Mouse (Mus musculus): ENCODE measurements around the gene Atpaf2. TPM values are rescaled to one million over a fixed set of nuclear protein-coding genes. Genes with fewer than 3 reads are reported as not detected.

Gene Atpaf2
- total and polyA plus RNA-seq, 2 experiments from 2014 or later = 42.2 to 44.1 TPM

DNA sequence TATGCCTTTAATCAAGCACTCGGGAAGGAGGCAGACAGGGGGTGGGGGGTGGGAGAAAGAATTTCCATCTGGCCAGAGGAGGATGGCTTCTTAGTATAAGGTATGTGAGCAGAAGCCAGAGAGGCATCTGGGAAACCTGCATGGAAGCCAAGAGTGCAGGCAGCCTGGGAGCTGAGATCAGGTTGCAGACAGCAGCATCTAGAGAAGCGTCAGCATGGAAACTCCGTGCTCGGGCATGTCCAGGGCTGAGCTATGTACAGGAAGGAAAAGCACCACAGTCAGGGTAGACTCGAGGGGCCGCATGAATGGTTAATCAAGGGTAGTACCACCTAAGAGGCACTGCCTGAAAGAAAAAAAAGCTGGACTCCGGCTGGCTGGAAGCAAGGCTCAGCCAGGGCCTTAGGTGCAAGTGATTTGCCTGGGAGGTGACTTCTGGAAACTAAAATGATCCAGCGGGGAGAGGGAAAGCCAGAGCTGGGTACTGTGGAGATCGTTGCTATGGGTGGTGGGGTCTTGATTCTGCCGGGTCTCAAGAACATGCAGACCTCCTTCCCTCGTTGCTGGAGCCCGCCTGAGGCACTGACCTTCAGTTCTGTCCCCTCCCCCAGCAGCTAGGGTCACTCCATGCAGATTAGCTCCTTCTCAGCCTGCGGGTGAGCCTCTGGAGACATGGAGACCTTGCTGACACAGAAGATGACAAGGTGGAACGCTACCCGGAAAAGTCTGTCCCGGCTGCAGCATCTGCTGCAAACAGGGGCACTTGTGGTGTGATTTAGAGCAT, 51.8 kb downstream of the Atpaf2 start:
- peaks cover 12% of the 10 kb centered on the region for H3K4me1 ChIP-seq (ENCODE audit: control insufficient read depth, insufficient read depth)
- ATAC-seq (ENCODE audit: insufficient read depth, low read depth) = peak; percentile 30; the same call in 1 of the 2 replicates
- H3K36me3 ChIP-seq (replicated peaks; ENCODE audit: control insufficient read depth, insufficient read depth, low read length) = no peaks in the 10 kb centered on the region
- no peaks in the 10 kb centered on the region for H3K9me3 ChIP-seq (replicated peaks; ENCODE audit: control insufficient read depth, low read length)
- H3K27me3 ChIP-seq (ENCODE audit: control insufficient read depth, insufficient read depth, low read length) = no peaks in the 10 kb centered on the region
- no peak overlapping the region for H3K27ac ChIP-seq (ENCODE audit: low read depth)
- H3K4me2 ChIP-seq (ENCODE audit: low read depth, low read length) = no peak overlapping the region
- no peak overlapping the region for H3K4me3 ChIP-seq (ENCODE audit: low read depth, low read length)
- 15% methylated on average over 16 of the region's 16 CpGs for WGBS
- 0 out of 2 replicates have a peak overlapping the region, but pooled peaks have one; percentile 20 for H3K9ac ChIP-seq (replicated peaks; ENCODE audit: low read depth, low read length)
- TF ChIP-seq CTCF (IDR thresholded peaks at IDR 0.05; ENCODE audit: low read depth) (no peak), EP300 (IDR thresholded peaks at IDR 0.05; ENCODE audit: low read depth) (no peak)
- no peak for DNase-seq (ENCODE audit: low spot score)

DNA sequence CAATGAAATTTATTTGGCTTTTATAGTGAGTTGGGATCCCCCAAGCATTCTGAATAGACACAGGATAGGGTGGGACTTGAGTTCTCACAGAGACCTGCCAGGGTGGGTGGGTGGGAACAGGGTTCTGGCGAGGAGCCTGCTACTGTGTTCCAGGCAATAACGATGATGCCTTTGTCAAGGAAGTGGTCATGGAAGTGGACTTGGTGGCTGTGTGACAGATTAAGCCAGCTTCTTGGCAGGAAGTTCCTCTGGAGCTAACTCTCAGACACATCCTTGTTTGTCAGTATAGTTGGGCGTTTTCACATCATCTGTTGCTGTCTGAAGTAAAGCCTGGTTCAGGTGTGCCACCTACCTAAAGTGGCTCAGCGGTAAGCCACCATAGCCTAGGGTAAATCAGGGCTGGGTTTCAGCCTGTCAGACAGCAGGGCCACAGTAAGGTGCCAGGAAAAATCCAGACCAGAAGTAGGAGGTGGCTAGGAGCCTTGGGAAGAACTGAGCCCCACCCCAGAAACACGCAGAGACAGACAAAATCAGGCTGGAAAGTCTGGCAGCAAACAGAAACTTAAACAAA, 57.5 kb downstream of the Atpaf2 start:
- peak; percentile 61; the same call in 1 of the 2 replicates for ATAC-seq (ENCODE audit: insufficient read depth, low read depth)
- DNase-seq (ENCODE audit: low spot score) = peak; percentile 15
- 56% methylated on average over 5 of the region's 5 CpGs for whole genome bisulfite sequencing

GRCm38 (mm10) chr11:60359936-60360335, 58.3 kb downstream of the Atpaf2 start:
- no peaks in the 10 kb centered on the region for H3K36me3 ChIP-seq (replicated peaks; ENCODE audit: control insufficient read depth, insufficient read depth, low read length)
- no peak for TF ChIP-seq CTCF (IDR thresholded peaks at IDR 0.05; ENCODE audit: low read depth)
- no peak for TF ChIP-seq EP300 (IDR thresholded peaks at IDR 0.05; ENCODE audit: low read depth)
- H3K27me3 ChIP-seq (ENCODE audit: control insufficient read depth, insufficient read depth, low read length) = no peaks in the 10 kb centered on the region
- peak overlapping the region; percentile 21; the same call in 1 of the 2 replicates for H3K27ac ChIP-seq (ENCODE audit: low read depth)
- no peak overlapping the region for H3K4me3 ChIP-seq (ENCODE audit: low read depth, low read length)
- ATAC-seq (ENCODE audit: insufficient read depth, low read depth) = no peak
- no peak overlapping the region for H3K4me2 ChIP-seq (ENCODE audit: low read depth, low read length)
- H3K4me1 ChIP-seq (ENCODE audit: control insufficient read depth, insufficient read depth) = peaks cover 10% of the 10 kb centered on the region
- no peak for DNase-seq (ENCODE audit: low spot score)
- 76% methylated on average over 1 of the region's 1 CpGs for WGBS
- no peak overlapping the region for H3K9ac ChIP-seq (replicated peaks; ENCODE audit: low read depth, low read length)
- no peaks in the 10 kb centered on the region for H3K9me3 ChIP-seq (replicated peaks; ENCODE audit: control insufficient read depth, low read length)

More for the DNA sequence above, 57.5 kb downstream of the Atpaf2 start:
- Histone ChIP-seq H3K36me3 (replicated peaks; ENCODE audit: control insufficient read depth, insufficient read depth, low read length) (no peaks in the 10 kb centered on the region), H3K4me2 (ENCODE audit: low read depth, low read length) (no peak overlapping the region), H3K4me1 (ENCODE audit: control insufficient read depth, insufficient read depth) (peaks cover 11% of the 10 kb centered on the region), H3K27me3 (ENCODE audit: control insufficient read depth, insufficient read depth, low read length) (no peaks in the 10 kb centered on the region), H3K9ac (replicated peaks; ENCODE audit: low read depth, low read length) (no peak overlapping the region), H3K9me3 (replicated peaks; ENCODE audit: control insufficient read depth, low read length) (no peaks in the 10 kb centered on the region), H3K4me3 (ENCODE audit: low read depth, low read length) (no peak overlapping the region), H3K27ac (ENCODE audit: low read depth) (peak overlapping the region; percentile 21)
- no peak for TF ChIP-seq EP300 (IDR thresholded peaks at IDR 0.05; ENCODE audit: low read depth)
- TF ChIP-seq CTCF (IDR thresholded peaks at IDR 0.05; ENCODE audit: low read depth) = no peak

DNA sequence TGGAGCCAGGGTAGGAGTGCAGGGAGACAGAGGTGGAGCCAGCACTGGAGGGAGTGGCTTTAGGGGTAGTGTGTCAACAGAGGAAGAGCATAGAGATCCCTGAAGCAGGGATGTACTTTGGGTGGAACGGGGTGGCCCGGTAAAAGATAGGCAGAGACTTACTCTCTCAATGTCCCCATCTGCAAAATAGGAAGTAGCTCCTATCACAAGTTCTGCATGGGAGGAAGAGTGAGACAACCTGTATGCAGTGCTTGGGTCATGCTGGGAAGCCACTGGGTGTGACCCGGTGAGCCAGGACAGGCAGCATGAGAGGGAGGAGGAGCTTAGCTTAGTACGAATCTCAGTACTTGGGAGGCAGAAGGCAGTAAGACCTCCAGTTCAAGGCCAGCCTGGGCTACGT, 59.1 kb downstream of the Atpaf2 start:
- no peaks in the 10 kb centered on the region for H3K9me3 ChIP-seq (replicated peaks; ENCODE audit: control insufficient read depth, low read length)
- no peaks in the 10 kb centered on the region for H3K27me3 ChIP-seq (ENCODE audit: control insufficient read depth, insufficient read depth, low read length)
- peaks cover 10% of the 10 kb centered on the region for H3K4me1 ChIP-seq (ENCODE audit: control insufficient read depth, insufficient read depth)
- H3K27ac ChIP-seq (ENCODE audit: low read depth) = no peak overlapping the region
- no peak for DNase-seq (ENCODE audit: low spot score)
- no peak overlapping the region for H3K4me3 ChIP-seq (ENCODE audit: low read depth, low read length)
- no peak for ATAC-seq (ENCODE audit: insufficient read depth, low read depth)
- no peak overlapping the region for H3K4me2 ChIP-seq (ENCODE audit: low read depth, low read length)
- H3K9ac ChIP-seq (replicated peaks; ENCODE audit: low read depth, low read length) = no peak overlapping the region
- TF ChIP-seq CTCF (IDR thresholded peaks at IDR 0.05; ENCODE audit: low read depth) (no peak), EP300 (IDR thresholded peaks at IDR 0.05; ENCODE audit: low read depth) (no peak)
- H3K36me3 ChIP-seq (replicated peaks; ENCODE audit: control insufficient read depth, insufficient read depth, low read length) = no peaks in the 10 kb centered on the region
- 67% methylated on average over 5 of the region's 5 CpGs for WGBS

DNA sequence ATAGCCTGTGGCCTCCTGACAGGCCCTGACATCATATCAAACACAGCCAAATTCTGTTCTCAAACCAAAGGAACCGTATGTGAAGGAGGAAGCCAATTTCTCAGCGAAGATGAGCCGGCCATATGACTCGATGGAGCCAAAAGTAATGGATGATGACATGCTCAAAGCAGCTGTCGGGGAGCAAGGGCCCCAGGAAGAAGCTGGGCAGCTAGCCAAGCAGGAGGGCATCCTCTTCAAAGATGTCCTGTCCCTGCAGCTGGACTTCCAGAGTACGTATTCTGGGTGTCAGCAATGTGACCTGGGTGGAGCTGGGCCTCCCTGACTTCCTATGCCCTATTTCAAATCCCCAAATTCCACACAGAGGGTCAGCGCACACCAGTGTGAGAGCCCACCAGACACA, 59.7 kb downstream of the Atpaf2 start:
- no peak overlapping the region for H3K4me3 ChIP-seq (ENCODE audit: low read depth, low read length)
- 28% methylated on average over 7 of the region's 7 CpGs for WGBS
- H3K9ac ChIP-seq (replicated peaks; ENCODE audit: low read depth, low read length) = no peak overlapping the region
- H3K9me3 ChIP-seq (replicated peaks; ENCODE audit: control insufficient read depth, low read length) = no peaks in the 10 kb centered on the region
- TF ChIP-seq CTCF (IDR thresholded peaks at IDR 0.05; ENCODE audit: low read depth) (no peak), EP300 (IDR thresholded peaks at IDR 0.05; ENCODE audit: low read depth) (no peak)
- no peaks in the 10 kb centered on the region for H3K36me3 ChIP-seq (replicated peaks; ENCODE audit: control insufficient read depth, insufficient read depth, low read length)
- no peaks in the 10 kb centered on the region for H3K27me3 ChIP-seq (ENCODE audit: control insufficient read depth, insufficient read depth, low read length)
- no peak for DNase-seq (ENCODE audit: low spot score)
- peaks cover 10% of the 10 kb centered on the region for H3K4me1 ChIP-seq (ENCODE audit: control insufficient read depth, insufficient read depth)
- no peak for ATAC-seq (ENCODE audit: insufficient read depth, low read depth)
- peak overlapping the region; percentile 20; the same call in 1 of the 2 replicates for H3K27ac ChIP-seq (ENCODE audit: low read depth)
- no peak overlapping the region for H3K4me2 ChIP-seq (ENCODE audit: low read depth, low read length)

All from heart, postnatal 0 days (tissue).